Mouse (Mus musculus) kidney, embryonic 16.5 days (tissue): ENCODE measurements around the gene Il11. TPM values are rescaled to one million over a fixed set of nuclear protein-coding genes. Genes with fewer than 3 reads are reported as not detected.
"Not testable (repeated sequence)": the region's sequence is repeated elsewhere in the genome, so short reads cannot be mapped to it uniquely, and the experiment has no call there.

ENCODE experiments used
- ATAC-seq: fragments of 200-750 bp; cut with Nextera tagmentation; 2 replicates; pipeline ENCODE4 v1.8.0; 2017; ENCODE audit warnings: moderate TSS enrichment; ENCODE audit not compliant: low FRiP score, low TSS enrichment
- H3K27ac ChIP-seq: fragments of 300-500 bp; sonication (generic); 2 replicates; pipeline ENCODE4 v1.5.1; 2014; ENCODE audit warnings: low read length
- H3K27me3 ChIP-seq: fragments of 300-500 bp; sonication (generic); 2 replicates; pipeline ENCODE4 v1.6.1; 2014; ENCODE audit warnings: low read length, control low read depth, mixed read lengths; ENCODE audit not compliant: insufficient read depth
- H3K36me3 ChIP-seq: fragments of 300-500 bp; sonication (generic); 2 replicates; pipeline ENCODE4 v1.6.1; 2014; ENCODE audit warnings: low read length, control low read depth, mixed read lengths; ENCODE audit not compliant: insufficient read depth
- H3K4me1 ChIP-seq: fragments of 300-500 bp; sonication (generic); 2 replicates; pipeline ENCODE4 v1.6.1; 2014; ENCODE audit warnings: low read length, control low read depth, mixed read lengths; ENCODE audit not compliant: insufficient read depth
- H3K4me2 ChIP-seq: fragments of 300-500 bp; sonication (generic); replicated peaks from 2 replicates; pipeline ENCODE4 v1.6.1; 2014; ENCODE audit warnings: low read depth, low read length
- H3K4me3 ChIP-seq: fragments of 300-500 bp; sonication (generic); 2 replicates; pipeline ENCODE4 v1.5.1; 2014; ENCODE audit warnings: mild to moderate bottlenecking, low read length
- H3K9ac ChIP-seq: fragments of 300-500 bp; sonication (generic); replicated peaks from 2 replicates; pipeline ENCODE4 v1.6.1; 2014; ENCODE audit warnings: low read length
- H3K9me3 ChIP-seq: fragments of 300-500 bp; sonication (generic); 2 replicates; pipeline ENCODE4 v1.6.1; 2016; ENCODE audit warnings: low read length, control low read depth
- WGBS: fragments of 180-500 bp; shearing (Covaris S2); extraction: QIAGEN DNeasy Blood & Tissue Kit; methylation state at CpG from one replicate; pipeline ENCODE4 v1.1.7; 2014; 5-methylcytosine and 5-hydroxymethylcytosine counted together
- polyA plus RNA-seq: library from polyadenylated mRNA; unstranded; fragments of >200 nt; fragmentation: Nextera tagmentation; extraction: Ambion mirVana; gene quantifications from 2 replicates; pipeline ENCODE4 v1.2.1, GENCODE M21; 2015

The Il11 gene
- 0.17 and 0.42 TPM in 2 replicates for polyA plus RNA-seq

DNA sequence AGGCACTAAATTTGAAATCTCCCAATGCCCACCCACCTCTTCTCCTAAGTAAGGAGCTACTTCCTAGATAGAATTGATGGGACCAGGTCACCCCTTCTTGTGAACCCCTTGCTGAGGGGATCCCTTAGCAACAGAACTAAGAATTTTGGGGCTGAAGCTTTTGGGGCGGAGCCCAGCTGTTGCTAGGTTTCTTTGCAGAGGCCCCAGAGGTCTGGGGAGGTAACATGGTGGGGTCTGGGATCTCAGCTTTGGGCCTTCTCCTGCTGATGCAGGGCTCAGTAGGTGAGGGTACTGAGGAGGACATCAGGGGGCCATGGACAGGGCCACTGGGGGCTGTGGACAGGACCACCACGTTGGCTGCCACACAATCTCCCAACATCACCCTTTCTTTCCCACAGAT, at the start of gene Il11, which contains the start of gene Tmem190:
Gene Il11 (minus strand): TSS at position 101 of the 400 bp plus-strand sequence.
Gene Tmem190 (plus strand): TSS at position 179 of the 400 bp plus-strand sequence.
- Histone ChIP-seq H3K4me2 (no peak within 1 kb of the TSS), H3K9ac (peak within 1 kb of the TSS; percentile 23; the same call in 1 of the 2 replicates), H3K4me1 (peaks cover 10% of the 10 kb centered on the region), H3K27me3 (peaks cover 12% of the 10 kb centered on the region), H3K36me3 (no peaks in the 10 kb centered on the region), H3K4me3 (no peak within 1 kb of the TSS), H3K27ac (no peak within 1 kb of the TSS), H3K9me3 (no peaks in the 10 kb centered on the region)
- ATAC-seq: no peak
- 79% methylated on average over 2 of the region's 2 CpGs for WGBS

DNA sequence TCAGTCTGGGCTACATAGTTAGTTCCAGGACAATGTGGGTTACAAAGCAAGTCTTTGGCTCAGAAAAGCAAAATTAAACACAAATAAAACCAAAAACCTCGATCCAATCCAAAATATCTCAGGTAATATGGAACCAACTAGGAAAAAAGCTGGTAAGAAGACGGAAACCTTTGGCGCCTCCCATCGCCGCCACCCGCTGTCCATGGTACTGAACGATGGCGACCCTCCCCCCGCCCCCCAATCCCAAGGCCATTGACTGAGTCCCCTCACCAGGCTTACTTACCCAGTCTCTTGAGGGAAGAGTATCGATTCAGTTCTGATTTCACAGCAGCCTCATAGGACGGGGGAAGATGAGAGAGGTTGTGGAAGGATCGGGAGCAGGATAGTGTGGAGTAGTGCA, 47.8 kb upstream of the Il11 start:
- no peak overlapping the region for H3K4me3 ChIP-seq
- no peaks in the 10 kb centered on the region for H3K9me3 ChIP-seq
- H3K36me3 ChIP-seq: no peaks in the 10 kb centered on the region
- no peak for ATAC-seq
- H3K27me3 ChIP-seq: peaks cover 24% of the 10 kb centered on the region
- no peak overlapping the region for H3K27ac ChIP-seq
- peaks cover 3% of the 10 kb centered on the region; the same call in 1 of the 2 replicates for H3K4me1 ChIP-seq
- no peak overlapping the region for H3K9ac ChIP-seq
- no peak overlapping the region for H3K4me2 ChIP-seq
- 6% methylated on average over 12 of the region's 12 CpGs for WGBS

DNA sequence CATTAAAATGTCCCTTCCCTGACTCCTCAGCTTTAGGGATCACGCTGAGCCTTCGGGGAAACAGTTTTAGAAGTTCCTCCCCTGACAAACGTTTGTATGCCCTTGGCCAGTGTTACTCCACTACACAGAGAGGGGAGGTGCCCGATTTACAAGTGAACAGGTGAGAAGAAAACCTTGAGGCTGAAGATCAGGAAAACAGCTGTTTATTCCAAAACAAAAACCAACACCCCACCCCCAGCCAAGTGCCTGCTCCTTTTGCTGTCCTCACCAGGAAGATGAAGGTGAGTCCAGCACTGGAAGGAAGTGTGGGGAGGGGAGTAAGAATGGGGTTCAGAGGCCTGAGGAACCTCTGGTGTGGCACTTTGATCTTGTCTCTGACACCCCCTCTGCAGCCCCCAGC, 42.7 kb upstream of the Il11 start:
- Histone ChIP-seq H3K27ac (no peak overlapping the region), H3K36me3 (no peaks in the 10 kb centered on the region), H3K4me2 (no peak overlapping the region), H3K4me3 (no peak overlapping the region), H3K27me3 (no peaks in the 10 kb centered on the region), H3K9me3 (no peaks in the 10 kb centered on the region), H3K9ac (no peak overlapping the region), H3K4me1 (peaks cover 12% of the 10 kb centered on the region)
- no peak for ATAC-seq
- WGBS: 50% methylated on average over 4 of the region's 4 CpGs

DNA sequence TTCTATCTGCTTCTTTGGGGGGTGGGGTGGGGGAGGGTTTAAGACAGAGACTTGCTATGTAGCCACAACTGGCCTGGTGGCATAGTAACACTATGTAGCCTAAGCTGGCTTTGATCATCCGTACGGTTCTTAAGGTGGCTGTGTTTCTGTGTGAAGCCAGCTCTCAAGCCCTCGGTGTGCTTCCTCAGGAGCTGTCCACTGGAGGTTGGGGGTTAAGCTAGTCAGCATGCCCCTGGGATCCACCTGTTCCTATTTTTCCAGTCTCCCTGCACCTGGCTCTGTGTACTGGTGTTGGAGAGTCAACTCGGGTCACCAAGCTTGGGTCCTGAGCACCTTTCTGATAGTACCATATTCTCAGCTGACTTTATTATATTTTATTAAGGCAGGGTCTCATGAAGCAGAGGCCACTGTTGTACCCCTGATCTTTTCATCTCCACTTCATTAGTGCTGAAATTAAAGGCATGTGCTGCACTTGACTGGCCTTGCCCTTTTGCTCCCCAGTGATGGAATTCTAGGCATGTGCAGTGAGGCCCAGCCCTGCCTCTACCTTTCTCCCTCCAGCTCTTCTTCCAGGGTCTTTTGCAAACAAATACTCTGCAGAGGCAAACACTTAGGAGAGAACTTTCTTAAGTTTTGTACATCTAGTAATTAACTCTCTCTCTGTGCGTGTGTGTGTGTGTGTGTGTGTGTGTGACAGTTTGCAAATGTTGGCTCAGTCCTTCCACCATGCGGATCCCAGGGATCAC, 39.7 kb upstream of the Il11 start:
- no peaks in the 10 kb centered on the region for H3K36me3 ChIP-seq
- no peak overlapping the region for H3K9ac ChIP-seq
- no peaks in the 10 kb centered on the region for H3K27me3 ChIP-seq
- peak; percentile 71 for ATAC-seq
- H3K4me3 ChIP-seq: no peak overlapping the region
- no peaks in the 10 kb centered on the region for H3K9me3 ChIP-seq
- WGBS: 60% methylated on average over 6 of the region's 6 CpGs
- H3K27ac ChIP-seq: peak overlapping the region; percentile 43
- no peak overlapping the region for H3K4me2 ChIP-seq
- peaks cover 12% of the 10 kb centered on the region for H3K4me1 ChIP-seq

- Histone ChIP-seq H3K9ac (no peak overlapping the region), H3K4me2 (no peak overlapping the region), H3K36me3 (no peaks in the 10 kb centered on the region), H3K27ac (peak overlapping the region; percentile 43), H3K9me3 (no peaks in the 10 kb centered on the region), H3K4me1 (peaks cover 12% of the 10 kb centered on the region), H3K4me3 (no peak overlapping the region), H3K27me3 (no peaks in the 10 kb centered on the region)
- no peak for ATAC-seq
- 72% methylated on average over 4 of the region's 4 CpGs for WGBS
These were observed 39.0 kb upstream of the Il11 start for GRCm38 (mm10) chr7:4821690-4822089.

DNA sequence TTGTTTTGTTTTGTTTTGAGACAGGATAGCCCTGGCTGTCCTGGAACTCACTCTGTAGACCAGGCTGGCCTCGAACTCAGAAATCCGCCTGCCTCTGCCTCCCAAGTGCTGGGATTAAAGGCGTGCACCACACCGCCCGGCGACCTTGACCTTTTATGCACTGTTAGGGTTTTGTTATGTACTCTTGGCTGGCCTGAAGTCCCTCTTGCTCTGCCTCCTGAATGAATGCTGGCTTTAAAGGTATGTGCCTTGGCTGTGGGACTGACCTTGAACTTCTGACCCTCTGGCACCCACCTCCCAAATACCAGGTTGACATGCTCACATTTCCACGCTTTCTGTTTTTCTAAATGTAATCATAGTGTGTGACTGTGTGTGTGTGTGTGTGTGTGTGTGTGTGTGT, 38.3 kb upstream of the Il11 start:
- H3K4me1 ChIP-seq: peaks cover 12% of the 10 kb centered on the region
- not testable (repeated sequence) for H3K9me3 ChIP-seq, H3K4me3 ChIP-seq, ATAC-seq, H3K27ac ChIP-seq, H3K4me2 ChIP-seq, H3K27me3 ChIP-seq, H3K36me3 ChIP-seq, H3K9ac ChIP-seq
- 92% methylated on average over 7 of the region's 7 CpGs for WGBS

DNA sequence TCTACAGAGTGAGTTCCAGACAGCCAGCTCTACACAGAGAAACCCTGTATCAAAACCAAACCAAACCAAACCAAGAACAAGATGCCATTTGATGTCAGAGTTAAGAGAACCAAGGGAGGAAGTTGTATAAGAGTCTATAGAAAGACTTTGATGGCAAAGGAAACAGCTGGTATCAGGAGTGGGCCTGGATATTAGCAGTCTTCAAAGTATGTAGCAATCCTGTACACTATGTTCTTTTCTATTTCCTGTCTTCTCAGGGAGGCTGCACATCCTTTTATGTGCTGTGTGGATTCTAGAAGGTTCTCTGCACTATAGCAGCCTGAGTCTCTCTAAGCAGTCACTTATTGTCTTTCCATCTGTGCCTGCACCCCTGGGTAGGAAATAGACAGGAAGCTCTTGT, 33.9 kb upstream of the Il11 start:
- no peak overlapping the region for H3K27ac ChIP-seq
- ATAC-seq: no peak
- peaks cover 5% of the 10 kb centered on the region; the same call in 1 of the 2 replicates for H3K4me1 ChIP-seq
- no peak overlapping the region for H3K4me2 ChIP-seq
- H3K9ac ChIP-seq: no peak overlapping the region
- no peak overlapping the region for H3K4me3 ChIP-seq
- H3K27me3 ChIP-seq: no peaks in the 10 kb centered on the region
- no peaks in the 10 kb centered on the region for H3K9me3 ChIP-seq
- no peaks in the 10 kb centered on the region for H3K36me3 ChIP-seq

- Histone ChIP-seq H3K4me3 (peak overlapping the region; percentile 100), H3K36me3 (peaks cover 21% of the 10 kb centered on the region), H3K27ac (peak overlapping the region; percentile 95), H3K4me2 (peak overlapping the region; percentile 77), H3K9ac (peak overlapping the region; percentile 81), H3K4me1 (peaks cover 28% of the 10 kb centered on the region), H3K27me3 (no peaks in the 10 kb centered on the region), H3K9me3 (no peaks in the 10 kb centered on the region)
- no peak for ATAC-seq
- WGBS: 22% methylated on average over 8 of the region's 8 CpGs
These were observed 30.6 kb upstream of the Il11 start for GRCm38 (mm10) chr7:4813105-4813791.

DNA sequence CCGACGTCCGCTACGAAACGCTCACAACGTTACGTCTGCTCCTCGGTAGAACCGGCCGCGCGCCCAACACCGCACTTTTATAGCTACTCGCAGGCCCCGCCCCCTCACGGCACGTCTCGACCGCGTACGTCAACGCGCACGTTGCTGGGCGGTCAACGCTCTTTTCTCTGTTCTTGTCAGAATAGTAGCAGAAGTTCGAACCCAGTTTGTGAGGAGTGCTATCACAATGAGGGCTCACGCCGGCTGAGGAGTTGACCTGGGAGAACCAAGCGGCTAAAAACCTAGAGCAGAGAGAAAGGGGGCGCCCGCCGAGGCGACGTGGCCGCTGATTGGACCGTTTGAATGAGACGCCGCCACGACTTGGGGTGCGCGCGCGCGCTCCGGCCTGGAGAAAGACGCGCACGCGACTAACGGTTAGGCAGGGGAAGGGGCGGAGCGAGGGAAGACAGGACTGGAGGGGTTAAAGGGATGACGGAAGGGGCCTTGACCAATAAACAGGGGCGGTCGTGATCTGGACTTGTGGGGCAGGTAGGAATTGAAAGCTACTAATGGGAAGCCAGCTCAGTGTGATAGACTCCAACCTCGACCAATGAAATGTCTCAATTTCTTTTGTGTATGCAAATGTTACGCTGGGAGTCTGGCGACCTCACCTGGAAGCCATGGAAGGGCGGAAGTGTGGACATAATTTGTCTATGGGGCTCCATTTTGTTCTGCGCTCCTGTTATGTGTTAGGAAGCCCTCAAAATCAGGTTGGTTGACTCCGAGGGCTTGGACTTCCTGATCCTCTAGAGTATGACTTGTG, 29.8 kb upstream of the Il11 start, which contains the start of gene Ube2s:
Gene Ube2s (minus strand): TSS at position 288 of the 802 bp plus-strand sequence.
- Histone ChIP-seq H3K9ac (peak within 1 kb of the TSS; percentile 99), H3K9me3 (no peaks in the 10 kb centered on the region), H3K4me1 (peaks cover 28% of the 10 kb centered on the region), H3K4me2 (peak within 1 kb of the TSS; percentile 81), H3K27ac (peak within 1 kb of the TSS; percentile 95), H3K27me3 (no peaks in the 10 kb centered on the region), H3K4me3 (peak within 1 kb of the TSS; percentile 100), H3K36me3 (peaks cover 25% of the 10 kb centered on the region)
- WGBS: under 1% methylated on average over 62 of the region's 62 CpGs
- peak; percentile 99 for ATAC-seq
